Mouse (Mus musculus) ovary, postnatal 36 days (tissue): ENCODE data around the gene St6galnac6.

Source experiments
- DNase-seq: peaks from one replicate; pipeline ENCODE4 v3.0.0; 2022; ENCODE audit warnings: low spot score, mixed read lengths

St6galnac6 gene

GRCm38 (mm10) chr2:32617601-32618000 lies 18.1 kb downstream of the St6galnac6 start:
- no peak for DNase-seq

GRCm38 (mm10) chr2:32618051-32618450 lies 18.5 kb downstream of the St6galnac6 start:
- DNase-seq, result no peak

- no peak for DNase-seq
These were observed 21.4 kb downstream of the St6galnac6 start for GRCm38 (mm10) chr2:32620682-32621516.

GRCm38 (mm10) chr2:32621517-32621859 lies 22.0 kb downstream of the St6galnac6 start, which contains the start of gene Ak1:
Gene Ak1 (plus strand): TSS chr2:32621758.
- no peak for DNase-seq

GRCm38 (mm10) chr2:32624111-32624748 lies 24.7 kb downstream of the St6galnac6 start:
- DNase-seq, result no peak

- peak; percentile 62 for DNase-seq
These were observed 25.8 kb downstream of the St6galnac6 start for GRCm38 (mm10) chr2:32625212-32625872.

- peak; percentile 45 for DNase-seq
These were observed 26.6 kb downstream of the St6galnac6 start for GRCm38 (mm10) chr2:32625873-32626694.

- DNase-seq, result no peak
These were observed 27.9 kb downstream of the St6galnac6 start for GRCm38 (mm10) chr2:32627266-32628043.

GRCm38 (mm10) chr2:32628044-32628550 lies 28.6 kb downstream of the St6galnac6 start:
- no peak for DNase-seq

- DNase-seq, result peak; percentile 65
These were observed 29.2 kb downstream of the St6galnac6 start for GRCm38 (mm10) chr2:32628729-32629128.

GRCm38 (mm10) chr2:32629276-32629976 lies 29.9 kb downstream of the St6galnac6 start:
- peak; percentile 60 for DNase-seq

- DNase-seq, result no peak
These were observed 30.5 kb downstream of the St6galnac6 start for GRCm38 (mm10) chr2:32630036-32630435.

GRCm38 (mm10) chr2:32631046-32631445 lies 31.5 kb downstream of the St6galnac6 start:
- DNase-seq, result no peak

- DNase-seq, result peak; percentile 67
These were observed 32.4 kb downstream of the St6galnac6 start for GRCm38 (mm10) chr2:32631737-32632394.

GRCm38 (mm10) chr2:32633660-32634059 lies 34.2 kb downstream of the St6galnac6 start:
- no peak for DNase-seq

- DNase-seq, result no peak
These were observed 35.0 kb downstream of the St6galnac6 start for GRCm38 (mm10) chr2:32634277-32635105.

- no peak for DNase-seq
These were observed 37.1 kb downstream of the St6galnac6 start for GRCm38 (mm10) chr2:32636617-32637016.

GRCm38 (mm10) chr2:32637778-32638281 lies 38.3 kb downstream of the St6galnac6 start:
- no peak for DNase-seq

GRCm38 (mm10) chr2:32639632-32640031 lies 40.1 kb downstream of the St6galnac6 start:
- no peak for DNase-seq
